Mouse (Mus musculus): ENCODE results near the gene Gm43552.

DNA sequence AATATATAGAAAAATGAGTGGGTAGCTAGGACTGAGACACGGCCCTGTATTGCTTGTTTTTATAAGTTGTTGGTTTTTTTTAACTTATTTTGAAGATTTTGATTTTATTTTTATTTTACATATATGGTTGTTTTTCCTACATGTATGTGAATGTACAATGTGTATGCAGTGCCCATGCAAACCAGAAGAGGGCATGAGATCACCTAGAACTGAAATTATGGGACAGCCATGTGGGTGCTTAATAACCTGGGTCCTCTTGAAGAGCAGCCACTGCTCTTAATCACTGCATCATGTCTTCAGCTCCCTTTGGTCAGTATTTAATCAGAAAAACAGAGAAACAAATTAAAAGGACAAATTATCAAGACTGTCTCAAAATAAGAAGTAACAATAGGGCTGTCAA, 29.2 kb upstream of the Gm43552 start:
- peak; percentile 50 for TF ChIP-seq CTCF (IDR thresholded peaks at IDR 0.05; ENCODE audit: low read depth)
- no peak for TF ChIP-seq EP300 (IDR thresholded peaks at IDR 0.05; ENCODE audit: low read depth)
